Mouse (Mus musculus) spleen, postnatal 10 days (tissue): ENCODE results near the gene Tead1.
"Not testable (repeated sequence)": the region's sequence is repeated elsewhere in the genome, so short reads cannot be mapped to it uniquely, and the experiment has no call there.

ENCODE experiments used
- DNase-seq, 2 experiments: peaks; one replicate each; pipeline ENCODE4 v3.0.0; 2021 to 2022; ENCODE audit warnings: low spot score in 2 of 2

Gene Tead1

DNA sequence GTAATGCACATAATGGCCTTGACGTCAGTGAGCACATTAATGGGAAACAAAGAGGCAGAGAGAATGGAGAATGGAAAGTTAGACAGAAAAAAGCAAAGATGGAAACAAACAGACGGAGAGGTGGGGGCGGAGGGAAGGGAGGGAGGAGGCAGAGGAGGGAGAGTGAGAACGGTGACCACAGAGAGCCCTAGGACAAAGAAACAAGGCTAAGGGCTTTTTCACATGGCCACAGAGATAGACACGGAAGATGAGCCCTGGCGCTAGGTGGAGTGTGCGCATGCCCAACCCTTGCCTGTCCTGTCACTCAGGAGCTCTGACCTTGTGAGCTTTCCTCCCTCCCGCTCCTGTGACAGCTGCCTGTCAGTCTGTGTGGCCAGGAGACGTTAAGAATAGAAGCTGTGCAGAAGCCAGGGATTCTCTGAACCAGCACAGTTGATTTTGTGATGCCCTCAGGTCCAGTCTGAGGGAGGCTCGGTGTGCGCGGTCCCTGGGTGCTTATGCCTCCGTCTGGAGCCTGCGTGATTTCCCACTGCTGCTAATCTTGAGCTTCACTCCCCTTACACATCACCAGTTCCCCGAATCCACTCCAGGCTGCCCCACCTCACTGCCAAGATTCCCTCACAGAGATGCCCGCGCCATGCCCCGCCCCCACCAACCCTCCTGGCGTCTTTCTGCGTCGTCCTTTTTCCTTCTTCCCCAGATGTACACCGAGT lies 239.3 kb downstream of the Tead1 start:
- no peak for DNase-seq

- DNase-seq, result peak in 1 of 2 experiments; percentile 42
Observed at GRCm38 (mm10) chr7:112919845-112920244, 240.7 kb downstream of the Tead1 start.

DNA sequence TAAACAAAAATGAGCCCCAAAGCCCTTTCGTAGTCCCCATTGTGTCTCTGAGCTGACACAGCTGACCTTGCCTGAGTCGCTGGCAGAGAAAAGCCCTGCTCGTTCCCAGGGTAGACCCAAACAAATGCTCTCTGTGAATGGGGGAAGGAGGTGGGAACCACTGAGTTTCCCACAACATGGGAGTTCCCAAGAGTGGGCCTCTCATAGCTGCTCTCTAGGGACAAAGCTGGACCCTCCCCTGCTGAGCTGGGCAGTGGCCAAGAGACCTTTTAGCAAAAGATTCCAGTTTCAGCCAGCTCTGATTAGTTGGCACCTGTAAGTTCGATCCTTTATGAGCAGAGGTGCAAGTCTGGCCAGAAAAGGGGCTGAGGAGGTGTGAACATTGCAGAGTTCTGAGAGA lies 243.7 kb downstream of the Tead1 start:
- no peak for DNase-seq

DNA sequence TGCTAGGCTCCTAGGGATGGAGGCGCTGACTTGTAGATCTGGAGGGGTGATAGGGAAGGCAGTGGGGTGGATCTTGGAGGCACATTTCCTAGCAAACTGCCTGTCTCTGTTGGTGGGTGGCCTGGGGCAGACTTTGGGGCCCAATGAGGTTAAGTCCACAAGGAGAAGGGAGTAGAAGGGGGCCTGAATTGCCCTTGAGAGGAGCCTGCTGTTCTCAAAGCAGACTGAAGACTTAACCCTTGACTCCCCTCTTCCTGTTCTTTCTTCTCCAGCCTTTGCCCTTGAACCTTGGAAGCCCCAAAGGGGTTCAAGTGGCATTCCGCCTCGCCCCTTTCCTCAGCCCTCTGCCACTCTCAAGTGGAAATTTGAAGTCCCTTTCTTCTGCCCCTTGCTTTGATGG lies 244.6 kb downstream of the Tead1 start:
- no peak for DNase-seq

GRCm38 (mm10) chr7:112930669-112931068 lies 251.6 kb downstream of the Tead1 start:
- DNase-seq, result no peak

DNA sequence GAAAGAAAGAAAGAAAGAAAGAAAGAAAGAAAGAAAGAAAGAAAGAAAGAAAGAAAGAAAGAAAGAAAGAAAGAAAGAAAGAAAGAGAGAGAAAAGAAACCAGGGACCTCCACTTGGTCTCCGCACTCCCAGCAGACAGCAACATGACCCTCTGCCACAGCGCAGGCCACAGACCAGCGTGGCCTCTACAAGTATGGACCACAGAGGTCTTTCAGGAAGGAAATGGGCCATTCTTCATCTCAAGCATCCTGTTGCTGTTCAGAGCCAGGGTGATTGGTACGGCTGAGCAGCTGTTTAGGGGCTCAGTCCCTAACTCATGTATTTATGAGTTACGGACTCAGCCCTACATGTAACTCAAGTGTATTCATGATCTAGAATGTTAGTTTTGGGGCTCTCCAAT lies 256.8 kb downstream of the Tead1 start:
- DNase-seq, result not testable (repeated sequence)

- DNase-seq, result no peak
Observed at GRCm38 (mm10) chr7:112937089-112937488, 258.0 kb downstream of the Tead1 start.

- DNase-seq, result no peak
Observed at GRCm38 (mm10) chr7:112938959-112939358, 259.8 kb downstream of the Tead1 start.

DNA sequence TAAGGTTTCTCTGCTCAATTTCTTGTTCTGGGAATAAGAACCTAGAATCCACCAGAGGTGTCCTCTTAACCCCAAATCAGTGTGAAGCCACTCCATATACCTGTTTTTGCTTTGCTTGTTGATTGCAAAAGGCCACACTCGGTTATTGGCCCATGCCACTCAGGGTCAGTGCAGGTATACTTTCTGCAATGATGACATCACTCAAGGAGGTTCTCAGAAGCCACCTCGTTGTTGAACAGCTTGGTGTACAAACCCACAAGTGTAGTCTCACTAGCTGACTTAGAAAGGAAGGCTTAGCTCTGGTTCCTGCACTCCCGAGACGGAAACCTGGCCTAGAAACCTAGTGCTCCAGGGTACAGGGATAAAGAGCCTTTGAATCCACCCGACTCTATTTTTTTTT lies 263.4 kb downstream of the Tead1 start:
- DNase-seq, result no peak

DNA sequence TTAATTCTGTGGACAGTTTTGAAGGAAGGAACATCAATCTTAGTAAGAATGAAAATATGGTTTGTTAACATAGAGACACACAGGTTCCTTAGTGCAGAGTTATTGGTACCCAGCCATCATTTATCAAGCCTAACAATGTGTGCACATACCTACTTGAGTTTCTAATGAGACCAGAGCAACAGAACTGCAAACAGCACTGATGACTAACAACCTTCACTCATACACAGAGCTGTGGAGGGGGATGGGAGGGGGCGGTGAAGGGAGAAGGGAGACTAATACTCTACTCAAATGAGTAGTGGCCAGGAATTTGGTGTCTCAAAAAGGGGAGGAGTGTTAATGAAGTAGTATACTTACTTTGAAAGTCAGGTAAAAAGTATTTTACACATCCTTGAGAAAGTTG lies 263.9 kb downstream of the Tead1 start:
- no peak for DNase-seq

GRCm38 (mm10) chr7:112946706-112947105 lies 267.6 kb downstream of the Tead1 start:
- no peak for DNase-seq

GRCm38 (mm10) chr7:112953777-112954291 lies 274.7 kb downstream of the Tead1 start, which contains the start of gene Rassf10:
Rassf10 (plus strand) TSS chr7:112953962.
- DNase-seq, result peak in 1 of 2 experiments; percentile 18

DNA sequence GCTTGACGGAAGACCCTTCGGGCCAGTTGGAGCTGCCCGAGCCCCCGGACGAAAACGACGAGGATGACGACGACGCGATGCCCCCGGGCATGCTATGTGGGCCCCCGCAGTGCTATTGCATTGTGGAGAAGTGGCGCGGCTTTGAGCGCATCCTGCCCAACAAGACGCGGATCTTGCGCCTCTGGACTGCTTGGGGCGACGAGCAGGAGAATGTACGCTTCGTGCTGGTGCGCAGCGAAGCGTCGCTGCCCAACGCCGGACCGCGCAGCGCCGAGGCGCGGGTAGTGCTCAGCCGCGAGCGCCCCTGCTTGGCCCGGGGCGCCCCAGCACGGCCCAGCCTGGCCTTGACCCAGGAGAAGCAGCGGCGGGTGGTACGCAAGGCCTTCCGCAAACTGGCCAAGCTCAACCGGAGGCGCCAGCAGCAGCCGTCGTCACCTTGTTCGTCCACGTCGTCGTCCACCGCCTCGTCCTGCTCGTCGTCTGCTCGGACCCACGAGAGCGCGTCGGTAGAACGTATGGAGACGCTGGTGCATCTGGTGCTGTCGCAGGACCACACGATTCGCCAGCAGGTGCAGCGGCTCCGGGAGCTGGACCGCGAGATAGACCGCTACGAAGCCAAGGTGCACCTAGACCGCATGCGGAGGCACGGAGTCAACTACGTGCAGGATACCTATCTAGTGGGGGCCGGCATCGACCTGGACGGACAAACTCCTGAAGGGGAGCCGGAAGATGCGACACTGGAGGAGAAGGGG lies 275.4 kb downstream of the Tead1 start:
- peak in 1 of 2 experiments; percentile 13 for DNase-seq

DNA sequence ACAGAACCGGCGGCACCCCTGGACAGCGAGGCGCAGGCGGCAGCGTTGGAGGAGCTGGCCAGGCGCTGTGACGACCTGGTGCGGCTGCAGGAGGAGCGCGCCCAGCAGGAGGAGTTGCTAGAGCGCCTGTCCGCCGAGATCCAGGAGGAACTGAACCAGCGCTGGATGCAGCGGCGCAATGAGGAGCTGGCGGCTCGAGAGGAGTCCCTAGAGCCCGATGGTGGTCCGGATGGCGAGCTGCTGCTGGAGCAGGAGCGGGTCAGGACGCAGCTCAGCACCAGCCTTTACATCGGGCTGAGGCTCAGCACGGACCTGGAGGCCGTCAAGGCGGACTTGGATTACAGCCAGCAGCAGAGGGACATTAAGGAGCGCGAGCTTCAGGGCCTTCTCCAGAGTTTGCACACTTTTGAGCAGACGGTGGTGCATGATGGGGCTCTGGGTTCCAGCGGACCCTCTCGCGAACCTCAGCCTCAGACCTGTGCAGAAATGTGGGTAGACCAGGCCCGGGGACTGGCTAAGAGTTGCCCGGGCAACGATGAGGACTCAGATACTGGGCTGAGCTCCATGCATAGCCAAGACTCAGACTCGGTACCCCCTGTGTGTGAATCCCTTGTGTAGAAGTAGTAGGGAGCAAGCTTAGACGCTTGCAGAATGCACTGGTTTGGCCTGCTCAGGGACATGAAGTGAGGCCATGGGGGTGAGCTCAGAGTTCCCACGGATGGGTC lies 276.1 kb downstream of the Tead1 start:
- peak in 1 of 2 experiments; percentile 14 for DNase-seq

- DNase-seq, result no peak
Observed at GRCm38 (mm10) chr7:112955955-112956354, 276.8 kb downstream of the Tead1 start.
